18 mouse cellular contexts compared by ENCODE assay signal in the genomic region with DNA sequence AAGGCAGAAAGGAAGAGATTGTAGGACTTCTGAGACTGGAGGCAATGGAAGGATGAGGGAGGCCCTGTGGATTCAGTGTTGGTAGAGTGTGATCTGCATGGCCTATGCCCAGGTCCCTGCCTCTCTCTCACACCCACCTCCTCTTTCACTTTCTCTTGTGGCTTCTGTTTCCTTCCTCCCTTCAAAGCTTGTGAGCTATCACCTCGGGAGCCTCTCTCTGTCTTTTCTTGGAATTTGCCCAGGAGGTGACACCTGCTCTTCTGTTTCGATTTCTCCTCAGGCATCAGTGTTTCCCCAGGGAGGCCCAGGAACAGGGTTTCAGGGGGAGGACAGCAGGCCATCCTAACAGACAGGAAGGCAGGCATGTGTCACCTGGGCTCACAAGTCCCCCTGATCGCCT. TPM values are rescaled to one million over a fixed set of nuclear protein-coding genes. Genes with fewer than 3 reads are reported as not detected.
DNase-seq lines count a peak whose midpoint lies in the region; ATAC-seq and TF ChIP-seq lines count a peak whose summit lies in the region.
"Had no signal": no experiment of that assay in that cellular context is flagged by ENCODE, and none has a peak within 500 bp of the region (broad histone marks: within the 10 kb centered on the region; RNA-seq: fewer than 3 reads in every experiment).

No protein-coding gene starts in this region.

- DNase-seq in heart, adult 8-10 months (ENCODE audit: low spot score): no peak
- DNase-seq in T-cell, adult 2 months (ENCODE audit: low spot score): peak; percentile 71
- DNase-seq in thymus, postnatal 25 days: peak; percentile 54
- no peak for DNase-seq in midbrain, embryonic 10.5 days (ENCODE audit: low spot score)
- DNase-seq in cerebellum, postnatal 10 days: no peak
- no peak for DNase-seq in left cerebral cortex, adult 2 months (ENCODE audit: extremely low spot score in 1 of 2, low spot score in 2 of 2)
- DNase-seq: gastrocnemius, adult 2 months; heart, postnatal 4 days; kidney, postnatal 25 days; right cerebral cortex, adult 18-20 months had no signal

- H3K4me3 ChIP-seq in heart, embryonic 16.5 days (ENCODE audit: low read length): no peak overlapping the region
- H3K4me3 ChIP-seq in midbrain, embryonic 10.5 days: no peak overlapping the region
- H3K4me3 ChIP-seq in left cerebral cortex, adult 2 months: no peak overlapping the region
- H3K4me3 ChIP-seq: gastrocnemius, adult 2 months; intestine, embryonic 15.5 days; limb, embryonic 10.5 days had no signal

- H3K4me2 ChIP-seq in heart, embryonic 16.5 days (ENCODE audit: low read depth, low read length): no peak overlapping the region
- H3K4me2 ChIP-seq: intestine, embryonic 15.5 days; midbrain, embryonic 11.5 days had no signal

- TF ChIP-seq CTCF in left cerebral cortex, adult 2 months (IDR thresholded peaks at IDR 0.05): no peak

- intact Hi-C loops in left cerebral cortex, adult 2 months (cut with DNase I): no loop called here

- no peaks in the 10 kb centered on the region for H3K9me3 ChIP-seq in heart, embryonic 16.5 days (replicated peaks; ENCODE audit: control insufficient read depth, low read length)
- H3K9me3 ChIP-seq in midbrain, embryonic 10.5 days (replicated peaks): no peaks in the 10 kb centered on the region
- H3K9me3 ChIP-seq: intestine, embryonic 15.5 days; limb, embryonic 10.5 days had no signal

- H3K4me1 ChIP-seq in heart, embryonic 16.5 days (ENCODE audit: control insufficient read depth, insufficient read depth, low read length): peaks cover 27% of the 10 kb centered on the region
- no peaks in the 10 kb centered on the region for H3K4me1 ChIP-seq in midbrain, embryonic 10.5 days
- H3K4me1 ChIP-seq: intestine, embryonic 15.5 days had no signal

- H3K9ac ChIP-seq in heart, embryonic 16.5 days (ENCODE audit: low read length): no peak overlapping the region
- H3K9ac ChIP-seq: intestine, embryonic 15.5 days; liver, embryonic 14.5 days had no signal

- no peaks in the 10 kb centered on the region for H3K27me3 ChIP-seq in heart, embryonic 16.5 days (ENCODE audit: control insufficient read depth, insufficient read depth, low read length)
- H3K27me3 ChIP-seq in midbrain, embryonic 10.5 days (ENCODE audit: low read depth, poor library complexity, severe bottlenecking): peaks cover 13% of the 10 kb centered on the region; the same call in 1 of the 2 replicates
- H3K27me3 ChIP-seq: intestine, embryonic 15.5 days had no signal

- 65% methylated on average over 3 of the region's 3 CpGs for WGBS in heart, embryonic 16.5 days
- 83% methylated on average over 3 of the region's 3 CpGs for WGBS in midbrain, embryonic 10.5 days

- no peak for ATAC-seq in heart, embryonic 16.5 days (replicated peaks; ENCODE audit: extremely low read depth, insufficient read depth, low FRiP score)
- peak; percentile 26; the same call in 1 of the 2 replicates for ATAC-seq in megakaryocyte progenitor cell, adult 5-6 weeks (replicated peaks; ENCODE audit: poor library complexity)
- ATAC-seq: forebrain, embryonic 16.5 days; intestine, embryonic 15.5 days; lung, postnatal 0 days had no signal

- H3K36me3 ChIP-seq in heart, embryonic 16.5 days (ENCODE audit: control insufficient read depth, insufficient read depth): no peaks in the 10 kb centered on the region
- H3K36me3 ChIP-seq in midbrain, embryonic 10.5 days: no peaks in the 10 kb centered on the region
- H3K36me3 ChIP-seq: intestine, embryonic 15.5 days; limb, embryonic 10.5 days had no signal

- H3K27ac ChIP-seq in heart, embryonic 16.5 days (ENCODE audit: low read length): peak overlapping the region; percentile 41; the same call in 1 of the 2 replicates
- no peak overlapping the region for H3K27ac ChIP-seq in midbrain, embryonic 10.5 days (replicated peaks)
- no peak overlapping the region for H3K27ac ChIP-seq in left cerebral cortex, adult 2 months
- H3K27ac ChIP-seq: gastrocnemius, adult 2 months; intestine, embryonic 15.5 days; limb, embryonic 10.5 days; liver, embryonic 14.5 days had no signal

RNA-seq across cellular contexts. Expression of gene Lif, which starts 31.9 kb away (rescaled TPM):
- polyA plus RNA-seq in heart, embryonic 16.5 days (2015; fragmentation: Nextera tagmentation; extraction: Ambion mirVana): 0.15 and 0.20 TPM in 2 replicates
- 1 to 10 TPM in 1 of 4 experiments, under 1 TPM in 3; 0.19 to 1.3 (median 0.38) TPM for total RNA-seq in heart, adult 8-10 months (2022)
- 0.12 and 1.4 TPM in 2 replicates for total RNA-seq in megakaryocyte progenitor cell, adult 5-6 weeks (2015)
- 0.20 and 0.37 TPM in 2 replicates for total RNA-seq in megakaryocyte progenitor cell, adult 5-6 weeks (2017)
- polyA plus RNA-seq in midbrain, embryonic 10.5 days (2016; fragmentation: Nextera tagmentation; extraction: Ambion mirVana): 0.21 TPM in 1 of 2 replicates, not detected in the other
- 1 to 10 TPM in 1 of 2 experiments, under 1 TPM in 1; 0.70 to 1.2 TPM for total RNA-seq in left cerebral cortex, adult 2 months (2021)
- polyA plus RNA-seq: midbrain, embryonic 11.5 days had no signal

RNA-seq across cellular contexts. Expression of gene Osm, which starts 53.1 kb away (rescaled TPM):
- polyA plus RNA-seq in heart, embryonic 16.5 days (2015; fragmentation: Nextera tagmentation; extraction: Ambion mirVana): 0.21 and 0.33 TPM in 2 replicates
- 1 to 10 TPM in 1 of 4 experiments, not detected in 3; 1.6 TPM for total RNA-seq in heart, adult 8-10 months (2022)
- total RNA-seq in megakaryocyte progenitor cell, adult 5-6 weeks (2015): 11.4 and 20.2 TPM in 2 replicates
- total RNA-seq in megakaryocyte progenitor cell, adult 5-6 weeks (2017): 8.4 and 26.8 TPM in 2 replicates
- 0.05 TPM in 1 of 2 replicates, not detected in the other for polyA plus RNA-seq in midbrain, embryonic 10.5 days (2016; fragmentation: Nextera tagmentation; extraction: Ambion mirVana)
- not detected for total RNA-seq in left cerebral cortex, adult 2 months (2021)
- total RNA-seq: gastrocnemius, adult 2 months had no signal
- polyA plus RNA-seq: forebrain, embryonic 16.5 days; limb, embryonic 10.5 days; midbrain, embryonic 11.5 days had no signal

Comparison
In these comparisons a context has a peak if more than half of its experiments do, and no peak if none do; other contexts are left out.
1. DNase-seq: peak in T-cell, adult 2 months (single experiment) and thymus, postnatal 25 days (single experiment); none in heart, adult 8-10 months (single experiment), midbrain, embryonic 10.5 days (single experiment), cerebellum, postnatal 10 days (0 of 2) and left cerebral cortex, adult 2 months (0 of 2).